Mouse (Mus musculus) intestine, embryonic 16.5 days (tissue): ENCODE results near the gene Eif3d. TPM values are rescaled to one million over a fixed set of nuclear protein-coding genes. Genes with fewer than 3 reads are reported as not detected.

Experiments
- ATAC-seq: fragments of 200-750 bp; cut with Nextera tagmentation; 2 replicates; pipeline ENCODE4 v1.8.0; 2017; ENCODE audit warnings: moderate TSS enrichment, moderate library complexity
- H3K27ac ChIP-seq: fragments of 300-500 bp; sonication (generic); 2 replicates; pipeline ENCODE4 v1.5.1; 2014; ENCODE audit warnings: mild to moderate bottlenecking, low read length
- H3K27me3 ChIP-seq: fragments of 300-500 bp; sonication (generic); replicated peaks from 2 replicates; pipeline ENCODE4 v1.6.1; 2014; ENCODE audit warnings: low read length, control low read depth, mixed read lengths; ENCODE audit not compliant: control insufficient read depth, insufficient read depth
- H3K36me3 ChIP-seq: fragments of 300-500 bp; sonication (generic); 2 replicates; pipeline ENCODE4 v1.6.1; 2014; ENCODE audit warnings: low read length, control low read depth; ENCODE audit not compliant: control insufficient read depth, insufficient read depth
- H3K4me1 ChIP-seq: fragments of 300-500 bp; sonication (generic); 2 replicates; pipeline ENCODE4 v1.6.1; 2014; ENCODE audit warnings: low read length, control low read depth, mixed read lengths; ENCODE audit not compliant: control insufficient read depth, insufficient read depth
- H3K4me2 ChIP-seq: fragments of 300-500 bp; sonication (generic); 2 replicates; pipeline ENCODE4 v1.6.1; 2014; ENCODE audit warnings: low read depth, low read length, control low read depth
- H3K4me3 ChIP-seq: fragments of 300-500 bp; sonication (generic); 2 replicates; pipeline ENCODE4 v1.5.1; 2014; ENCODE audit warnings: mild to moderate bottlenecking, low read length
- H3K9ac ChIP-seq: fragments of 300-500 bp; sonication (generic); 2 replicates; pipeline ENCODE4 v1.6.1; 2014; ENCODE audit warnings: low read depth, low read length
- H3K9me3 ChIP-seq: fragments of 300-500 bp; sonication (generic); 2 replicates; pipeline ENCODE4 v1.6.1; 2016; ENCODE audit warnings: low read length, control low read depth; ENCODE audit not compliant: control insufficient read depth
- WGBS: fragments of 180-500 bp; shearing (Covaris S2); extraction: QIAGEN DNeasy Blood & Tissue Kit; methylation state at CpG from one replicate; pipeline ENCODE4 v1.1.7; 2014; 5-methylcytosine and 5-hydroxymethylcytosine counted together
- polyA plus RNA-seq: library from polyadenylated mRNA; unstranded; fragments of >200 nt; fragmentation: Nextera tagmentation; extraction: Ambion mirVana; gene quantifications from 2 replicates; pipeline ENCODE4 v1.2.1, GENCODE M21; 2015

The Eif3d gene
- polyA plus RNA-seq, 1 experiment from 2014 or later: 186 TPM

- peak within 1 kb of the TSS; percentile 55 for H3K9ac ChIP-seq
- H3K27ac ChIP-seq: no peak within 1 kb of the TSS
- no peaks in the 10 kb centered on the region for H3K9me3 ChIP-seq
- H3K27me3 ChIP-seq: peaks cover 12% of the 10 kb centered on the region
- peaks cover 27% of the 10 kb centered on the region for H3K36me3 ChIP-seq
- ATAC-seq: peak; percentile 89
- peak within 1 kb of the TSS; percentile 96 for H3K4me2 ChIP-seq
- peaks cover 17% of the 10 kb centered on the region for H3K4me1 ChIP-seq
- peak within 1 kb of the TSS; percentile 58 for H3K4me3 ChIP-seq
- under 1% methylated on average over 39 of the region's 39 CpGs for WGBS
Measured at GRCm38 (mm10) chr15:77956404-77956901, 14.2 kb downstream of the Eif3d start, which contains the start of gene Foxred2. TSS of gene Foxred2 (minus strand) at chr15:77956722.

GRCm38 (mm10) chr15:77955440-77956403 lies 14.9 kb downstream of the Eif3d start:
- H3K27ac ChIP-seq: no peak overlapping the region
- peaks cover 22% of the 10 kb centered on the region for H3K36me3 ChIP-seq
- peak overlapping the region; percentile 96 for H3K4me2 ChIP-seq
- peaks cover 17% of the 10 kb centered on the region for H3K4me1 ChIP-seq
- H3K9ac ChIP-seq: peak overlapping the region; percentile 55
- peak overlapping the region; percentile 58 for H3K4me3 ChIP-seq
- 9% methylated on average over 52 of the region's 52 CpGs for WGBS
- peaks cover 12% of the 10 kb centered on the region for H3K27me3 ChIP-seq
- no peaks in the 10 kb centered on the region for H3K9me3 ChIP-seq
- ATAC-seq: peak; percentile 12; the same call in 1 of the 2 replicates

GRCm38 (mm10) chr15:77954362-77954761 lies 16.3 kb downstream of the Eif3d start:
- ATAC-seq: no peak
- Histone ChIP-seq H3K27ac (no peak overlapping the region), H3K27me3 (peaks cover 12% of the 10 kb centered on the region), H3K9me3 (no peaks in the 10 kb centered on the region), H3K4me3 (no peak overlapping the region), H3K36me3 (peaks cover 9% of the 10 kb centered on the region), H3K4me1 (peaks cover 17% of the 10 kb centered on the region), H3K9ac (no peak overlapping the region), H3K4me2 (no peak overlapping the region)
- WGBS: 95% methylated on average over 2 of the region's 2 CpGs

DNA sequence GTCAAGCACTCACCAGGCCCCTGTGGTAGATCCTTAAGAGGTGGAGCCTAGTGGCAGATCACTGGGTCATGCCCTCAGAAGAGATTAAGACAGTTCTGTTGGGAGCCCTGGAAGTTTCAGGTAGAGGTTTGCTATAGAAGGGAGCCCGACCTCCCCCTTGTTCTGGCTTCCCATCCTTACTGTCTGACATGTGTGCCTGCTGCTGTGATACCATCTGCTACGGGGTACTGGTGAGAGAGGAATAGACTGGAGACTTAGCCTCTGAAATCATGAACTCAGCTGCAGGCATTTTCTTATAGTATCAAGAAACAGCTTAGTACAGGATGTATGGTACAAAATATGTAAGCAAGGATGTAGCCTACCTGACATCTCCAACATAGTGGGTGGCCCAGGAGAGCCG lies 17.7 kb downstream of the Eif3d start:
- Histone ChIP-seq H3K27me3 (peaks cover 12% of the 10 kb centered on the region), H3K4me2 (no peak overlapping the region), H3K9ac (no peak overlapping the region), H3K27ac (no peak overlapping the region), H3K4me3 (no peak overlapping the region), H3K36me3 (no peaks in the 10 kb centered on the region), H3K4me1 (peaks cover 17% of the 10 kb centered on the region), H3K9me3 (no peaks in the 10 kb centered on the region)
- 76% methylated on average over 3 of the region's 3 CpGs for WGBS
- ATAC-seq: no peak

DNA sequence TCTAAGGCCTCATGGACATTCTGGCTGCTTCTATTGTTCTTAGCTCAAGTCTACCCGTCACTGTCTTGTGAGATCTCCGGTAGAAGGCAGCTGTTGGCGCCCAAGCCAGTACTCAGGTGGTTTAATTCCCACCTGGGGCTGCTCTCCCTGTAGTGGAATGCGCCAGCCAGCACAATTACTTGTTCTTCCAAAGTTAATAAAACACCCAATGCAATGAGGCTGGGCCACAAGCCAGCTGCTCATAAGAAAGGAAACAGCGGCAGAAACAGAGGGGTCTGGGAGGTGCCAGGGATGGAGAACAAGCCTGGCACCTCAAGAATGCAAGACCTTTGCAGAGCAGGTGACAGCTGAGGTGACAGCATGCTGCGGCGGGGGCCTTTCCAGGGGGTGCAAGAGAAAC lies 21.6 kb downstream of the Eif3d start:
- Histone ChIP-seq H3K9me3 (no peaks in the 10 kb centered on the region), H3K9ac (no peak overlapping the region), H3K4me1 (no peaks in the 10 kb centered on the region), H3K27me3 (no peaks in the 10 kb centered on the region; the same call in 1 of the 2 replicates), H3K36me3 (no peaks in the 10 kb centered on the region), H3K4me2 (no peak overlapping the region), H3K4me3 (no peak overlapping the region), H3K27ac (no peak overlapping the region)
- ATAC-seq: no peak
- 87% methylated on average over 7 of the region's 7 CpGs for WGBS

- H3K9me3 ChIP-seq: no peaks in the 10 kb centered on the region
- H3K27ac ChIP-seq: no peak overlapping the region
- H3K4me1 ChIP-seq: no peaks in the 10 kb centered on the region
- H3K36me3 ChIP-seq: no peaks in the 10 kb centered on the region
- WGBS: 76% methylated on average over 4 of the region's 4 CpGs
- no peaks in the 10 kb centered on the region for H3K27me3 ChIP-seq
- no peak overlapping the region for H3K9ac ChIP-seq
- H3K4me2 ChIP-seq: no peak overlapping the region
- no peak for ATAC-seq
- H3K4me3 ChIP-seq: no peak overlapping the region
Measured at GRCm38 (mm10) chr15:77945711-77946110, 24.9 kb downstream of the Eif3d start.

DNA sequence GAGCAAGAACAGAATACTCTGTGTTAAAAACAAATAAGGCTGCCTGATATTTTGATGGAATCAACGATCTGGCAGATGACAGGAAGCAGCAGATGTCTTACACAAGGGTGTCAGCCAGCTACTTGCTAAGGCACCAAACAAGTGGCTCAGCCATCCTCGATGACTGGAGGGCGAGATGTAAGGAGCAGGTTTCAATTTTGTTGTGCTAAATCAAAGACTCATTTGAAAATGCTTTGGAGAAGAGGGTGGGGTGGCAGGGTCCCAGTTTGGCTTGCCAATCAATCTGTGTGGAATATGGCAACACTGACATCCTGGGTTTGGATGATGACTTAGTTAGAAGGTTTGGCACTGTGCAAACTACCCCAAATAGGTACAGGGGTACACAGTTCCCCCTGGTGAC lies 29.1 kb downstream of the Eif3d start:
- H3K36me3 ChIP-seq: no peaks in the 10 kb centered on the region
- 71% methylated on average over 3 of the region's 3 CpGs for WGBS
- no peak overlapping the region for H3K4me3 ChIP-seq
- no peaks in the 10 kb centered on the region for H3K9me3 ChIP-seq
- H3K4me1 ChIP-seq: no peaks in the 10 kb centered on the region
- no peak for ATAC-seq
- no peak overlapping the region for H3K27ac ChIP-seq
- H3K4me2 ChIP-seq: no peak overlapping the region
- no peaks in the 10 kb centered on the region for H3K27me3 ChIP-seq
- no peak overlapping the region for H3K9ac ChIP-seq

DNA sequence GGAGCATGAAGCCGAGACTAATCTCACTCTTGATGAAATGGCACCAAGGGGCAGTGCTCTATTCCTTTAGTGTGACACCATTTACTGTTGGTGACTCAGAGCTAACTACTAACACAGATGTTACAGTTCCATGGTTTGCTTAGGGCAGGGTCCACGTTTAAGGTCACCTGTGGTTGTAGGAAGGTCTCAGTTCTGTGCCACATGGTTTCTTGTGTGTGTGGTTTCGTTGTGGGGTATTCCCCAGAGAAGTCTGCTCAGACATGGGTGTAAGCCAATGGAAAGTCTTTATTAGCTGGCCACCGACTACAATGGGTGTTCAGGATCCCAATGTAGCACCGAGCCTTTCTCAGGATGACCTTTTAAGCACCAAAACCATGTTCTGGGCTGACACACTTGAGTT lies 32.1 kb downstream of the Eif3d start:
- Histone ChIP-seq H3K9ac (no peak overlapping the region), H3K4me1 (peaks cover 4% of the 10 kb centered on the region), H3K36me3 (no peaks in the 10 kb centered on the region), H3K27ac (no peak overlapping the region), H3K4me3 (no peak overlapping the region), H3K9me3 (no peaks in the 10 kb centered on the region), H3K27me3 (no peaks in the 10 kb centered on the region), H3K4me2 (no peak overlapping the region)
- 83% methylated on average over 5 of the region's 5 CpGs for WGBS
- no peak for ATAC-seq

- ATAC-seq: no peak
- no peak overlapping the region for H3K27ac ChIP-seq
- no peaks in the 10 kb centered on the region for H3K27me3 ChIP-seq
- H3K4me1 ChIP-seq: peaks cover 7% of the 10 kb centered on the region
- no peak overlapping the region for H3K4me3 ChIP-seq
- no peaks in the 10 kb centered on the region for H3K9me3 ChIP-seq
- no peak overlapping the region for H3K9ac ChIP-seq
- 72% methylated on average over 14 of the region's 14 CpGs for WGBS
- no peaks in the 10 kb centered on the region for H3K36me3 ChIP-seq
- no peak overlapping the region for H3K4me2 ChIP-seq
Measured at GRCm38 (mm10) chr15:77935673-77936375, 34.8 kb downstream of the Eif3d start.
